Mouse (Mus musculus): Measurements from ENCODE around the gene Irf2bpl. TPM values are rescaled to one million over a fixed set of nuclear protein-coding genes. Genes with fewer than 3 reads are reported as not detected.
A peak's percentile ranks its signal among the peaks of the same experiment; 100 is the strongest.

The Irf2bpl gene
- polyA plus RNA-seq (2012; rRNA removed): 1.4 and 1.5 TPM in 2 replicates
- polyA plus RNA-seq (2014; fragmentation: Nextera tagmentation; extraction: Ambion mirVana): 1.4 and 1.5 TPM in 2 replicates

- ATAC-seq (ENCODE audit: insufficient read depth) (peak; percentile 71), DNase-seq (ENCODE audit: low read depth in 3 of 3, low spot score in 3 of 3) (peak; percentile 57 to 61 (median 60))
- TF ChIP-seq CTCF (IDR thresholded peaks at IDR 0.05; ENCODE audit: low read depth) (no peak), EP300 (IDR thresholded peaks at IDR 0.05; ENCODE audit: low read depth) (no peak)
- Histone ChIP-seq H3K9me3 (ENCODE audit: control insufficient read depth, low read length) (no peaks in the 10 kb centered on the region), H3K4me1 (replicated peaks; ENCODE audit: control insufficient read depth in 2 of 2, insufficient read depth in 2 of 2, low read length in 1 of 2) (peaks cover 3 to 13% of the 10 kb centered on the region in 2 experiments; a peak in 3 of 4 replicates), H3K27me3 (ENCODE audit: control insufficient read depth, insufficient read depth, low read length) (peaks cover 85% of the 10 kb centered on the region), H3K4me3 (ENCODE audit: insufficient read depth in 1 of 2, low read depth in 2 of 2, low read length in 2 of 2) (peak within 1 kb of the TSS; percentile 49 to 56), H3K36me3 (replicated peaks; ENCODE audit: control insufficient read depth, insufficient read depth, low read depth) (no peaks in the 10 kb centered on the region), H3K27ac (peak within 1 kb of the TSS; percentile 44; the same call in 1 of the 2 replicates), H3K9ac (replicated peaks) (peak within 1 kb of the TSS; percentile 47), H3K4me2 (ENCODE audit: low read depth) (peak within 1 kb of the TSS; percentile 42)
- under 1% methylated on average over 80 of the region's 82 CpGs for WGBS (ENCODE audit: insufficient replicate concordance)
These were observed at the start of gene Irf2bpl for GRCm38 (mm10) chr12:86884197-86885058. Gene Irf2bpl (minus strand): TSS chr12:86884798.

DNA sequence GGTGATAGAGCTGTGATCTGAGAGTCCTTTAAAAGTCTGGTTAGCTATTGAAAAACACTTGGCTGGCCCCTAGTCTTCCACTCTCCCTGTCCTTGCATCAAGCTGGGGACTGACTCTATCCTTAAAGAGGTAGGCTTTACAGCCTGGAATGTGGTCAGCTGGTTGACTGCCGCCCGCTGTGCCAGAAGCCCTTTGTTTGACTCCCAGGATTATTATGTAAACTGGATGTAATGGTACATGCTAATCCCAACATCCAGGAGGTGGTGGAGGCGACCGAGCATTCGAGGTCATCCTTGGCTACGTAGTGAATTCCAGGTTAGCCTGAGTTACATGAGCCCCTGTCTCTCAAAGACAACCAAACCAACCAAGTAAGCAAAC, 48.0 kb upstream of the Irf2bpl start:
- H3K4me3 ChIP-seq (ENCODE audit: insufficient read depth in 1 of 2, low read depth in 2 of 2, low read length in 2 of 2): no peak overlapping the region
- no peak for ATAC-seq (ENCODE audit: insufficient read depth)
- no peak overlapping the region for H3K9ac ChIP-seq (replicated peaks)
- no peak for DNase-seq (ENCODE audit: low read depth in 3 of 3, low spot score in 3 of 3)
- no peak overlapping the region for H3K27ac ChIP-seq
- no peak overlapping the region for H3K4me2 ChIP-seq (ENCODE audit: low read depth)
- no peaks in the 10 kb centered on the region for H3K36me3 ChIP-seq (replicated peaks; ENCODE audit: control insufficient read depth, insufficient read depth, low read depth)
- 53% methylated on average over 6 of the region's 6 CpGs for WGBS (ENCODE audit: insufficient replicate concordance)
- H3K9me3 ChIP-seq (ENCODE audit: control insufficient read depth, low read length): peaks cover 4% of the 10 kb centered on the region
- no peaks in the 10 kb centered on the region for H3K27me3 ChIP-seq (ENCODE audit: control insufficient read depth, insufficient read depth, low read length)
- TF ChIP-seq EP300 (IDR thresholded peaks at IDR 0.05; ENCODE audit: low read depth) (no peak), CTCF (IDR thresholded peaks at IDR 0.05; ENCODE audit: low read depth) (no peak)
- H3K4me1 ChIP-seq (replicated peaks; ENCODE audit: control insufficient read depth in 2 of 2, insufficient read depth in 2 of 2, low read length in 1 of 2): no peaks in the 10 kb centered on the region

DNA sequence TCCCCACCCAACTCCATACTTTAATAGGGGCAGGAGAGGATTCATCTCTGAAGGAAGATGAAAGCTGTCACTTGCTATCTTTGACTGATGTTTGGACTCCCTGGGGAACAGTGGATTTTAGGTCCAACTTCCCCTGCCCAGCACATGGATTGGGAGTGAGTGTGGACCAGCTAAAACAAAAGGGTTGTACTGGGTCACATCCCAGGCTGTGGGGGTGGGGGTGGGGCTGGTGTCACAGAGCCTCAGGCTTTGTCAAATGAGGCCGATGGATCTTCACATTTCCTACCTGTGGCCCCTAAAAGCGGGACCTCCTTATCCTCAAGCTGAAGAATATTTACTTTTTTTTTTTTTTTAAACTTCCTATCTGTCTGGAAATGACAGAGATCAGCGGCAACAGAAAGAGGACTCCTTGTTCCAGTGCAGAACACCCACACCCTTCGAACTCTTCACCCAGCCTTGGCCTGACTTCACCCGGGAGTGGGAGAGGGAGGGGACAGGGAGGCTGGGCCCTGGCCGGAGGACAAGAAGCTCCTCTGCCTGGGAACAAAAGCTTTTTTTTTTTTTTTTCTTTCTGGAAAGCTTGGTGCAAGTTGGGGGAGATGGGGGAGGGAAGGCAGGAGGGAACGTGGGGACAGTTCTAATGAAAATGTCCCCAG, 47.4 kb upstream of the Irf2bpl start:
- no peak for ATAC-seq (ENCODE audit: insufficient read depth)
- H3K27ac ChIP-seq: no peak overlapping the region
- DNase-seq (ENCODE audit: low read depth in 3 of 3, low spot score in 3 of 3): no peak
- H3K4me1 ChIP-seq (replicated peaks; ENCODE audit: control insufficient read depth in 2 of 2, insufficient read depth in 2 of 2, low read length in 1 of 2): no peaks in the 10 kb centered on the region
- 34% methylated on average over 7 of the region's 7 CpGs for WGBS (ENCODE audit: insufficient replicate concordance)
- no peak overlapping the region for H3K9ac ChIP-seq (replicated peaks)
- H3K4me2 ChIP-seq (ENCODE audit: low read depth): no peak overlapping the region
- H3K4me3 ChIP-seq (ENCODE audit: insufficient read depth in 1 of 2, low read depth in 2 of 2, low read length in 2 of 2): no peak overlapping the region
- TF ChIP-seq CTCF (IDR thresholded peaks at IDR 0.05; ENCODE audit: low read depth) (no peak), EP300 (IDR thresholded peaks at IDR 0.05; ENCODE audit: low read depth) (no peak)
- no peaks in the 10 kb centered on the region for H3K36me3 ChIP-seq (replicated peaks; ENCODE audit: control insufficient read depth, insufficient read depth, low read depth)
- H3K27me3 ChIP-seq (ENCODE audit: control insufficient read depth, insufficient read depth, low read length): no peaks in the 10 kb centered on the region
- peaks cover 4% of the 10 kb centered on the region for H3K9me3 ChIP-seq (ENCODE audit: control insufficient read depth, low read length)

DNA sequence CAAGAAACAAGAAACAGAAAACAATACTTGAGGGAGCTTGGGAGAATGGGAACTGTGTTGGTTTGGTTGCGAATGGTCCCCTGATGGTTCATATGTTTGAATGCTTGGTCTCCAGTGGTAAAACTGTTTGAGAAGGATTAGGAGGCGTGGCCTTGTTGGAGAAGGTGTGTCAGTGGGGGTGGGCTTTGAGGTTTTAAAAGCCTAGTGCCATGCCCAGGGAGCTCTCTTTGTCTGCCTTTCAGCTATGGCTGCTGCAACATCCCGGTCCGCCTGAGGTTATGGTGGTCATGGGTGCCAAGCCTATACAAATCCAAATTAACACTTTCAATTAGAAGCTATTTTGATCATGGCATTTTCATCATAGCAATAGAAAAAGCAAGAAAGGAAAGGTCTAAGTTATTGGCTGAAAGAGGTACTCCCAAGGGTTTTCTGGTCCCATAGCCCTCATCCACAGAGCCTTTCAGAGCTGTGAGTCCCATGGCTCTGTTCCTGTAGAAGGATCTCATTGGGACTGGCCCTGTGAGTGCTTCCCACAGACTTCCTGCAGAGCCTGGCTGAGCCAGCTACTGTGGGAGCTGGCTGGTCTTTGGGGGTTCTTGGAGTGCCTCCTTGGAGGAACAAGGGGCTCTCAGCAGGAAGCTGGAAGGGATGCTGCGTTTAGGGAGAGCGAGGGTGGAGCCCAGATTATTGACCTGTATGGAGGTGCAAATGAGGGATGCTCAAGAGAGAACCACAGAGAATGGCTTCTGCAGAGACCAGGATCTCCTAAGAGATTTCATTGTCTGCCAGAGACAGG, 46.5 kb upstream of the Irf2bpl start:
- 53% methylated on average over 6 of the region's 6 CpGs for WGBS (ENCODE audit: insufficient replicate concordance)
- H3K4me3 ChIP-seq (ENCODE audit: insufficient read depth in 1 of 2, low read depth in 2 of 2, low read length in 2 of 2): no peak overlapping the region
- no peaks in the 10 kb centered on the region for H3K27me3 ChIP-seq (ENCODE audit: control insufficient read depth, insufficient read depth, low read length)
- H3K9me3 ChIP-seq (ENCODE audit: control insufficient read depth, low read length): peaks cover 4% of the 10 kb centered on the region
- no peak overlapping the region for H3K9ac ChIP-seq (replicated peaks)
- ATAC-seq (ENCODE audit: insufficient read depth): no peak
- no peaks in the 10 kb centered on the region for H3K4me1 ChIP-seq (replicated peaks; ENCODE audit: control insufficient read depth in 2 of 2, insufficient read depth in 2 of 2, low read length in 1 of 2)
- no peak for TF ChIP-seq EP300 (IDR thresholded peaks at IDR 0.05; ENCODE audit: low read depth)
- no peak for TF ChIP-seq CTCF (IDR thresholded peaks at IDR 0.05; ENCODE audit: low read depth)
- H3K4me2 ChIP-seq (ENCODE audit: low read depth): no peak overlapping the region
- H3K27ac ChIP-seq: no peak overlapping the region
- no peak for DNase-seq (ENCODE audit: low read depth in 3 of 3, low spot score in 3 of 3)
- H3K36me3 ChIP-seq (replicated peaks; ENCODE audit: control insufficient read depth, insufficient read depth, low read depth): no peaks in the 10 kb centered on the region

Data from liver, embryonic 14.5 days (tissue).